Mouse (Mus musculus): ENCODE measurements around the gene C6.

The C6 gene

DNA sequence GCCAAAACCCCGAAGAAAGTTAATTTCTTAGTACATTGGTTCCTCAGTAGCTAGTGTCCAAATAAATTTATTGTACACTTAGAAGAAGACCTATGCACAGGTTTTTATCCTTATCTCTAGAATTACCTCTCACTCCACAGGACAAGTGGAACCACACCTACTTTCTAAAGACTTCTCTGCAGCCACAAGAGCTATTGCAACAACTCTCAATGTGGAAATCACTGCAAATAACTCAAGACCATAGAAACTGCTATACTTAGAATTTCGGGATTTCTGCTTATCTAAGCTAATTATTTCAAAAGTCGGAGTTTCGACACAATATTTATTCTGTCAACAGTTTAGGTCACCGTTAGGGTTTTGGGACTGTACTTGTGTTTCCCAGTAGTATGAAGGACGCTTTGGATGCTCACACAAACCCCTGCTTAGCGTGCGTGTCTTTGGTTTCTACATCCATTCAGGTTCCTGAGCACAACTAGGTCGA is at the start of gene C6:
Gene C6, plus strand, starts transcription at position 346 of the 481 bp plus-strand sequence.
- TF ChIP-seq GATA4 (IDR thresholded peaks at IDR 0.05; ENCODE audit: insufficient replicate concordance, low read length): peak; percentile 44; the same call in 1 of the 2 replicates

DNA sequence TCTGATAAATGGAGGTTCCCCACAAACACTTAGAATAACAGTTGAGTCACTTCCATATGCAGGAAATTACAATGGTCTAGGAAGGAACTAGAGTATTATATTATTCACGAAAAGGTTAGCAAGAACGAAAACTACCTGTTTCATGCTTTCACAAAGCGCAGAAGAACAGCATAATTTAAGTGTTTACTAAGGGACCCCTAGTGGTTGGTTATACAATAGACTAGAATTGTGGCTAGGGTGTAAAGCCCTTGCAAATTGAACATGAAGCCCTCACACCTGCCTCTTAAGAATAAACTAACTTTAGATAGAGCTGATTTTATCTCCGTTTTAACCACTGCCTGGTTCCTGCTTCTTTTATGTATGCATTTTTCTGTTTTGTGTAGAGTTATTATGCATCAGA is 29.4 kb upstream of the C6 start:
- TF ChIP-seq GATA4 (IDR thresholded peaks at IDR 0.05; ENCODE audit: insufficient replicate concordance, low read length): no peak

DNA sequence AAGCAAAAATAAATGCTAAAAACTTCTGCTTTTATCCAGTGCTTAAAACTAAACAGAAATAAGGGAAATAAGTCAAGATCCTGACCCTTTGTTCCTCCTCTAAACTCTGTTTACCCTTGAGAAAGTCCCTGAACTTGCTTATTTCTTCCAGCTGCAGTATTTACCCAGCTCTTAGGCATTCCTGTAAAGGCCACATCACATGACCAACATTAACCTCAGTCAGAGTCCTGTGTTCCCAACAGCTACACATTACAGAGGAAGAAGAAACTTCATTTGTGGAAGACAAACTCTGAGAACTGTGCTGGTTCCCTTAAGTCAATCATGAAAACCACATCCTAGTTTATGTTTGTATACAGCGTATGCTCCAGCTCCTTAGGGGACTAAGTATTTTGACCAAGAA is 7.2 kb downstream of the C6 start:
- no peak for TF ChIP-seq GATA4 (IDR thresholded peaks at IDR 0.05; ENCODE audit: insufficient replicate concordance, low read length)

DNA sequence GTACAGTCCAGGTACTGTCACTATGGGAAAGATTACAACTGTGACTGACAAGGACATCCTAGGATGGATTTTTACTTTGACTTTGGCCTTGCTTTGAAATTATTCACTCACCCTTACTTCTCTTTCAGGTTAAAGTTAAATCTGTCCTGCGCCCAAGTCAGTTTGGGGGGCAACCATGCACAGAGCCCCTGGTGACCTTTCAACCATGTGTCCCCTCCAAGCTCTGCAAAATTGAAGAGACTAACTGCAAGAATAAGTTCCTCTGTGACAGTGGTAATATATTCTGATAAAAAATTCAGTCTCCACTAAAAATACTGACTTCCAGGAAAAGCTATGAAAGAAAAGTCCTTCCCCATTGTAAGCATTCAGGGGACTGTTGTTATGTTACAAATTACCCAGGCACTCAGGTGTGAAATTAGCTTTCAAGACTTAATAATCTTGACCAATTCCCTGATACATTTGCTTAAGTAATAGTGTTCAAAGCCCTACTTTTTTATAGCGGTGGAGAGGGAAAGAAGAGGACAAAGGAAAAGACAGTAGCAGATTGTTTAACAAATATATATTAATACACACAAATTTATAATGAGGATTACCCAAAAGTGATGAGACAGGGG is 8.1 kb downstream of the C6 start:
- no peak for TF ChIP-seq GATA4 (IDR thresholded peaks at IDR 0.05; ENCODE audit: insufficient replicate concordance, low read length)

DNA sequence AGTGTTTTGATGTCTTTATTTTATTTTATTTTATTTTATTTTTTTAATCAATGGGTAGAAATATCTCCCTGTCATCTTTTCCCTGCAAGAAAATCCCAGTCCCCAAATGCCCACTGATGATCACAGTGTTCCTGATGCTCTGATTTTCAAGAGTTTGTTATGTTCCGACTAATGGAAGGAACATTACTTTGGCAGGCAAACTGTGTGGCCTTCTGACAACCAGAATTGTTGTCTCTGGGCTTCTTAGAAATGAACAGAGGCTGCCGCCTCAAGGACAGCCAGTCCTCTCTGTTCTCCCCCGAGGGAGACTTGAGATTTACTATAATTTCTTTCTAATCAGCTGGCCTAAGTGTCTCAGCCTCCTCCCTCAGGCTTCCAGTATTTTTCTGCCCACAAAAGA is 20.7 kb downstream of the C6 start:
- TF ChIP-seq GATA4 (IDR thresholded peaks at IDR 0.05; ENCODE audit: insufficient replicate concordance, low read length): no peak

DNA sequence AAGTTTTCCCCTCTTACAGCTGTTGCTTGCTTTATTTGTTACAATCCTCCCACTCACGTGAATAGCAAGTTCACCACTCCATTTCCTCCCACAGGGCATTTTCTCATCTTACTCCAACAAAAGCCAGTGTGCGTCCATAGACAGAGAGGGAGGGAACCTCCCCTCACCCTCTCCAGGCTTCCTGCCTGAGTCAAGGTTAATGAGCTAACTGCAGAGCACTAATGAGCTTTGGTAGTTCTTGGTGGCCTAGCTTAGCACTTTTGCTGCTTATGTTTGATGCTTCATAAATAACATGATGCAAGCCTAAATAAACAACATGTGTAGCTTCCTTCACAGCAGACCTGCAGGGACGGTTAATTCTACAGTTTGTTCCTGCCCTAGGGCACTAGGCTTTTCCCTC is 63.4 kb downstream of the C6 start:
- no peak for TF ChIP-seq GATA4 (IDR thresholded peaks at IDR 0.05; ENCODE audit: insufficient replicate concordance, low read length)

DNA sequence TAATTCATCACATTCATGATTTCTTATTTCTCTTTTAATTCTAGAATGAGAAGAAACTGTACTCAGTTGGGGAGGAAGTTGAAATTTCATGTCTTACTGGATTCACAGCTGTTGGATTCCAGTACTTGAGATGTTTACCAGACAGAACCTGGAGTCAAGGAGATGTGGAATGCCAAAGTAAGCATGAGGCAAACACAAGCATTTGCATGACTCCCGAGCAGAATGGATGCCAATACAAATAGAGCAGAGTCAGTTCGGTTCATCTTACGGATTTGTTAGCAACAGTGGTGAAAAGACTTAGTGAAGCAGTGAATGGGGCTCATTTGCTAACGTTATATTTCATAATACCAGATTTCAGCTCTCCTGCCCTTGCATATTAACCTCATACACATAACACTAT is 69.9 kb downstream of the C6 start:
- no peak for TF ChIP-seq GATA4 (IDR thresholded peaks at IDR 0.05; ENCODE audit: insufficient replicate concordance, low read length)

DNA sequence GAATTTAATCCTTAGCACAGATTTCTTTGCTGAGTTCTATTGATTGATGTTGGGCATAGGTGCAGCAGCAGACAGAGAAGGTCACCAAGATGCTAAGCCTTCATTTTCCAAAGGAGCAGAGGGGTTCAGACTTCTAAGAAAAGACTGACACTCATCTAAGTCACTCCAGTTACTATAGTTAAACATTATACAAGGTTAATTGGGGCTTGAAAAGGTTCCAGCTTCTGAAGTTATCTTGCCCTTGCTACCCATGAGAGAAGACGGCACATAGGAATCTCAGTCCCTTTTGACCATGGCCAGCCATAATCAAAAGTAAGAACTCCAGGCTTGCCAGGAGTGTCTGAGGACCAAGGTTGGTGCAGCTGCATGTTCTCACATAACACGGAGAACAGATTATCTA is 77.3 kb downstream of the C6 start:
- no peak for TF ChIP-seq GATA4 (IDR thresholded peaks at IDR 0.05; ENCODE audit: insufficient replicate concordance, low read length)

DNA sequence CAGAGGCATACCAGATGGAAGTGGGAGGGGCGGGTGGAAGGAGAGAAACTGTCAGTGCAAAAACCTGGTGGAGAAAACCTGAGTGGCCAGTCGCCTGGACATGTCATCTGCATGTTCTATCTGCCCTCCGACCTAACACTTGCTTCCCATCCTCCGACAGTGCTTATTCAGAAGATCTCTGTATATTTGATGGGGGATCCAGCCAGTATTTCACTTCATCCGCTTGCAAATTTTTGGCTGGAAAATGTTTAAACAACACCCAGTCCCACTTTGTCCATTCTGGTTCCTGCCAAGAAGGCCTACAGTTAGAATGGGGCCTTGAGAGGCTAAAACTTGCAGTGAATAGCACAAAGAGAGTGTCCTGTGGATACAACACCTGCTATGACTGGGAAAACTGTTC is 81.2 kb downstream of the C6 start:
- TF ChIP-seq GATA4 (IDR thresholded peaks at IDR 0.05; ENCODE audit: insufficient replicate concordance, low read length): no peak

DNA sequence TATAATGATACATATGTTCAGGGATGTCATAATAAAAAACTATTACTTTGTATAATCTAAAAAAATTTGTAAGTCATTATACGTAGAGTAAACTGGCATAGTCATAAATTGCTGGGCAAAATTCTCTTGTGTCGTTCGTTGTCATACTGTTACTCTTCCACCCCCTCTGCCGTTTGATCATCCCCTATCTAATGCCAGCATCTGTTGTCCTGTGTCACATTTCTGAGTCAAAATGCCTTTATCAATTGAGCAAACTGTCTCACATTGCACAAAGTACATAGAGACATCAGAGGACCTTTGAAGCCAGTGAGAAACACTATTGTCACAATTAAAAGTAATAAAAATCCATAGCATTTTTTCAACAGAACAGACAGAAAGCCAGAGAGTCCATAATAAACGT is 88.0 kb downstream of the C6 start:
- TF ChIP-seq GATA4 (IDR thresholded peaks at IDR 0.05; ENCODE audit: insufficient replicate concordance, low read length): no peak

DNA sequence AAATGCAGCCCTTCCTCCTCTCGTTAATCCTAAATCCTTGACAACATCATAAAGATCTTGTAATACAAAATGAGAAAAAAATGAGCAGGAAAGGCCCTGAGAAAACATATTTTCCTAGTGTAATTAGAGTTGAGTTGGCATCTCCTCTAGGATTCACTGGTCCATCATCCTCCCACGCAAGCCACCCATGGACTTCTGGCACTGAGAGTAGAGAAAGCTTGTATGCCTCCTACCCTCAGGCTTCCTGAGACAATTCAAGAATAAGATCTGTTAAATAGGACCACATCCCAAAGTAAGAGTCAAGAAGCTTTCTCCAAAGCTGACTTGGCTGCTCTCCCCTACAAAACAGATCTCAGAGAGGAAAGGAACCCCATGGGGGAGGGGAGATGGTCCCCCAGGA is 88.7 kb downstream of the C6 start:
- TF ChIP-seq GATA4 (IDR thresholded peaks at IDR 0.05; ENCODE audit: insufficient replicate concordance, low read length): no peak

DNA sequence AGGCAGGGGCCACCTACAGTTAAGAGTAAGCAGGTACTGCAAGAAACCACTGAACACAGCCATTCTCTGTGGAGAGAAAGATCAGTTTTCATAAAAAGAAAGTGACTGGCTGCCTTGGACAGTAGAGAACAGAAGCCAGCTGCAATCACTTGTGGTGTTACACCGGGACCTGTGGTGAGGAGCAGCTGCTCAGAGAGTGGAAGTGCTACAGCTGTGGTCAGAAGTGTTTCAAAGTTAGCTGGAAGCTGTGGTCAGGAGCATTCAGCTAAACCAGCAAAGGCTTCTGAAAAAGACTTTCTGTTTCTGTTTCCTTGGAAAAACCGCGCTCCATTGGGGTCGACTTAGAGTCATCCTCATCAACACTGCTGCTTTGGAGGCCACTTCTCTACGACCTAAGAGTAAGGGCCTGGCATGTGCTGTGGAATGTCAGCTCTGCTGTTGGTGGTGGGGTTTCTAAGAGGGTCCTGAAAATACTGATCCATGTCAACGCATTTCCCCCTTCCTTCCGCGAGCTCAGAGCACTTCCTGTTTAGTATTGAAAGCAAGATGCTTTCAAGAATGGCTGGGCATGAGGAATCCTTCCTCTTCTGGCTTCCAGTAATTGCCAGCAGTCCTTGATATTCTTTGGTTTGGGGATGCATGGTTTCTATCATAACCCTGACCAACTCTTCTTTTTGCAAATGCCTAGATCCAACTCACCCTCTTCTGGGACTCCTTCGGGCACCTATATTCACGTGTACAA is 89.9 kb downstream of the C6 start:
- no peak for TF ChIP-seq GATA4 (IDR thresholded peaks at IDR 0.05; ENCODE audit: insufficient replicate concordance, low read length)

DNA sequence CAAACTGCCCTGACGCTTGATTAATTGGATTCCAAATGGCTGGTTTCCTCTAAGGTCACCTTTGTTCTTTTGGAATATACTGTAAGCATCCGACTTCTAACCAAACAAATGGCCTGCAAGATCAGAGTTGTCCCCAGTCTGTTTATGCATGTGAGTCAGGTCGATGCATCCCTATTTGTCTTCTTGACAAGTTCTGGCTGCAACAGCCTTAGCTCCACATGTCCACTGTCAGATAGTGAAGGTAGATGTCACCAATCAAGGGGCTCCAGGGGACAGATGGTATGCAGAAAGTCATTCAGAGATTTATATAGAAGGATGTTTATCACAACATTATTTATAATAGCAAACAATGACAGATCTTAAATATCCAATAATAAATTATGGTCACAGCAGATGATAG is 91.5 kb downstream of the C6 start:
- no peak for TF ChIP-seq GATA4 (IDR thresholded peaks at IDR 0.05; ENCODE audit: insufficient replicate concordance, low read length)

DNA sequence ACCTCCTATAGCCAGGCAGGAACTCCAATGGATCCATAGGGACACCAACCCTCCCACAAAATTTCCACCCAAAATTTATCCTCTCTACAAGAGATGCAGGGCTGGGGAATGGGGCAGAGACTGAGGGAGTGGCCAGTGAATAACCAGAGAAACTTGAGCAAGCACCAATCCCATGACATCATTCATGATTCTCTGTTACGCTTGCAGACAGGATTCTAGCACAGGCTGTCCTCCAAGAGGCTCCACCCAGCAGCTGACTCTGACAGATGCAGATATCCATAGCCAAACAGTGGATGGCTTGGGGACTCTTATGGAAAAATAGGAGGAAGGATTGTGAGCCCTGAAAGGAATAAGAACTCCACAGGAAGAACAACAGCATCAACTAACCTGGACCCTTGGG is 94.2 kb downstream of the C6 start:
- no peak for TF ChIP-seq GATA4 (IDR thresholded peaks at IDR 0.05; ENCODE audit: insufficient replicate concordance, low read length)

DNA sequence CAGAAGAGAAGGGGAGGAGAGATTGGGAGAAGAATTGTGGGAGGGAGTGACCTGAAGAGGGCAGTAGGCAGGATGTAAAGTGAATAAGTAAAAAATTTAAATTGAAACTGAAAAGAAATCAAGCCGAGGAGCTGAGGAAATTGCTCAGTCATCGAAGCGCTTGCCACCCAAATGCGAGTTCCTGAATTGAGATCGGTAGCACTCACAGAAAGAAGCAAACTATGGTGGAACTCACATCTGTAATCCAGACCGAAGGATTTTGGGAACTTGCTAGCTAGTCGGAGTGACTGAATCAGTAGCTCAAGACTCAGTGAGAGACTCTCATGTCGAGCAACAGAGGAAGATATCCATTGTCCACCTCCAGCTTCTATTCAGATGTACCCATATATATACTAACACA is 94.8 kb downstream of the C6 start:
- no peak for TF ChIP-seq GATA4 (IDR thresholded peaks at IDR 0.05; ENCODE audit: insufficient replicate concordance, low read length)

DNA sequence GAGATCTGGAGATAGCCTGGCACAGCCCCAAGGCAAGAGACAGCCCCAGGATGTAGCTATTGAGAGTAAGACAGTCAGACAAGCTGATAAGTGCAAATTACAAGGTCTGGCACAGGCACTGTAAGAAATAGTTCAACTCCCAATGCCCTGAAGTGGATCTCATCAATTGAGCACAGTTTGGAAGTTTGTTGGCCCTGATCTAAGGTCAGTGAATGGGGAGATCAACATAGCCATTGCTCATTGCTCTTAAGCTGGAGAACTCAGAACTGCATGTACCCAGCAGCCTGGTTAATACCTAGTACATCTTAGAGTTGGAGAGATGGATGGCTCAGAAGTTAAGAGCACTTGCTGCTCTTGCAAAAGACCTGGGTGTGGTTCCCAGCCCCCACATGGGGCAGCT is 100.8 kb downstream of the C6 start:
- TF ChIP-seq GATA4 (IDR thresholded peaks at IDR 0.05; ENCODE audit: insufficient replicate concordance, low read length): no peak

DNA sequence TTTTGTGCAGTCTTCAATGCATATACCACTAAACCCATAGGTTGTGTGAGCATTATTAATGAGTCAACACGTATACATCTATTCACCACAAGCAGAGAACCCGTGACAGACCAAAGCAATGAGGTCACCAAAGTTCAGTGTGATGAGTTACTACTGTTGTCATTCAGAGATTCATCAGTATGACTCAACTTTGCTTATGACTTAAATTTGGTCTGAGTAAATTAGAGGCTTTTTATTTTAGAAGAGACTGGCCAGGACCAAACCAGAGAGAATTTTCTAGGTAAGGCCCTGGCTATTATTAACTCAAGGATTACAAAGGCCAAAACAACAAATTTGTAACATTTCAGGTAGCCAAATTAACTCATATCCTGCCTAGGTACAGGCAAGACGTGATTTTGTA is 109.4 kb downstream of the C6 start:
- TF ChIP-seq GATA4 (IDR thresholded peaks at IDR 0.05; ENCODE audit: insufficient replicate concordance, low read length): no peak

Measured in liver, adult (tissue).